Mouse (Mus musculus) hindbrain, embryonic 12.5 days (tissue): ENCODE results near the gene Atad2b. TPM values are rescaled to one million over a fixed set of nuclear protein-coding genes. Genes with fewer than 3 reads are reported as not detected.

Source experiments
- ATAC-seq: fragments of 200-750 bp; cut with Nextera tagmentation; 2 replicates; pipeline ENCODE4 v1.8.0; 2017; ENCODE audit warnings: moderate TSS enrichment; ENCODE audit not compliant: low FRiP score
- H3K27ac ChIP-seq: fragments of 300-500 bp; sonication (generic); 2 replicates; pipeline ENCODE4 v1.5.1; 2016; ENCODE audit warnings: mild to moderate bottlenecking
- H3K27me3 ChIP-seq: fragments of 300-500 bp; sonication (generic); 2 replicates; pipeline ENCODE4 v1.6.1; 2016; ENCODE audit warnings: mild to moderate bottlenecking
- H3K36me3 ChIP-seq: fragments of 300-500 bp; sonication (generic); 2 replicates; pipeline ENCODE4 v1.6.1; 2016; ENCODE audit warnings: mild to moderate bottlenecking
- H3K4me1 ChIP-seq: fragments of 300-500 bp; sonication (generic); 2 replicates; pipeline ENCODE4 v1.6.1; 2016
- H3K4me2 ChIP-seq: fragments of 300-500 bp; sonication (generic); replicated peaks from 2 replicates; pipeline ENCODE4 v1.6.1; 2016; ENCODE audit warnings: mild to moderate bottlenecking
- H3K4me3 ChIP-seq: fragments of 300-500 bp; sonication (generic); 2 replicates; pipeline ENCODE4 v1.5.1; 2016; ENCODE audit warnings: mild to moderate bottlenecking
- H3K9ac ChIP-seq: fragments of 300-500 bp; sonication (generic); 2 replicates; pipeline ENCODE4 v1.6.1; 2016; ENCODE audit warnings: mild to moderate bottlenecking, moderate library complexity
- H3K9me3 ChIP-seq: fragments of 300-500 bp; sonication (generic); replicated peaks from 2 replicates; pipeline ENCODE4 v1.6.1; 2016; ENCODE audit warnings: mild to moderate bottlenecking
- WGBS: fragments of 180-500 bp; shearing (Covaris S2); methylation state at CpG from one replicate; pipeline ENCODE4 v1.1.7; 2016; 5-methylcytosine and 5-hydroxymethylcytosine counted together
- polyA plus RNA-seq: library from polyadenylated mRNA; unstranded; fragments of >200 nt; fragmentation: Nextera tagmentation; extraction: Ambion mirVana; gene quantifications from 2 replicates; pipeline ENCODE4 v1.2.1, GENCODE M21; 2016

Gene Atad2b
- polyA plus RNA-seq, result 25.8 and 28.2 TPM in 2 replicates

DNA sequence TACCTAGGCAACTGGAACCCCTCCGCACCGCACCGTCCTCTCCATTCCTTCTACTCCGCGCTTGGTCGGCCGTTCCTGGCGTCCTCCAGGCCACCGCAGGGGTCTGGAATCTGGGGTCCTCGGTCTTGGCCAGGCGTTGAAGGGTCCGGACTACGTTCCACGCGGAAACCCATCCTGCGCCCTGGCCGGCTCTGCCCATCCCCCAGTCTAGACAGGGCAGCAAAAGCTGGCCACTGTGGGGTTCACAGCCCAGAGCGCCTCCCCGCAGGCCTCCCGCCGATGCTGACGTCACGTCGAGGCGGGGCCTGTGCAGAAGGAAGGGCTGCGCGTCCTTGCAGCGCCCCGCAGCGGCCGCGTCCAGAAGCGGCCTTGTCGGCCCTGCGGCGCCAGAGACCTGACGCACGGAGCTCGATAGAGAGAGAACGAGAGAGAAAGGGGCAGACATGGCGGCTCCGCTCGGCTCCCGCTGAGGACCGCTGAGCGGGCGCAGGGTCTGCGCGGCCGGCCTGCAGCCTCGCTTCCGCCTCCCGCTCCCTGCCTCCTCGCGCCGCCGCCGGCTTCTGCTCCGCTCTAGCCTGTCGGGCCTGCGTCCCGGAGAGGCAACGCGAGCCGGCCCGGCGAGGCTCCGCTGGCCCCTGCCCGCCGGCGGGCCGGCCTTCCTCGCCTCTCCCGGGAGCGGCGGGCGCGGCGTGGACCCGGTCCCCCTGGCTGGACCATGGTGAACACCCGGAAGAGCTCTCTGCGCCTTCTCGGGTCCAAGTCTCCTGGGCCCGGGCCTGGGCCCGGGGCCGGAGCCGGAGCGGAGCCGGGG, at the start of gene Atad2b:
TSS of gene Atad2b (plus strand) at position 360 of the 811 bp plus-strand sequence.
- no peaks in the 10 kb centered on the region for H3K9me3 ChIP-seq
- peak within 1 kb of the TSS; percentile 63 for H3K4me2 ChIP-seq
- ATAC-seq, result peak; percentile 97
- peak within 1 kb of the TSS; percentile 81 for H3K4me3 ChIP-seq
- WGBS, result under 1% methylated on average over 80 of the region's 89 CpGs
- peaks cover 9% of the 10 kb centered on the region for H3K4me1 ChIP-seq
- H3K27ac ChIP-seq, result peak within 1 kb of the TSS; percentile 100
- no peaks in the 10 kb centered on the region for H3K36me3 ChIP-seq
- H3K9ac ChIP-seq, result peak within 1 kb of the TSS; percentile 99
- no peaks in the 10 kb centered on the region for H3K27me3 ChIP-seq

DNA sequence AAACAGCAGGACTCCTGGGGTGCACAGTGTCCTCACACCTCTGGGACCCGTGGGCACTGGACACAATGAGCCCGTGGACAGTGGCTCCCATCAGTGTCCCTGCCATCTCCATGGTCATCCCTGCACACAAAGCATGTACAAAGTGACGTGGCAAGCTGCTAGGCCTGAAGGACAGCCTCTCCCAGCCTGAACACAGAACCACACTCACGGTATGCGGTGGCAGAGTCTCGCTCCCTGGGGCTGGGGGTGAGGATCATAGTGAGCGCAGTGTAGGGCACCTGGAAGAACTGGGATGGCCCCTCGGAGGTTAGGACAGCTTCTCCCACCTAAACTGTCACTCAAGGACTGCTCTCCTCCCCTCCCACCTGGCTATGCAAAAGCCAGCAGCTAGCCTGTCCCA, 48.2 kb upstream of the Atad2b start:
- 79% methylated on average over 8 of the region's 8 CpGs for WGBS
- no peaks in the 10 kb centered on the region for H3K9me3 ChIP-seq

DNA sequence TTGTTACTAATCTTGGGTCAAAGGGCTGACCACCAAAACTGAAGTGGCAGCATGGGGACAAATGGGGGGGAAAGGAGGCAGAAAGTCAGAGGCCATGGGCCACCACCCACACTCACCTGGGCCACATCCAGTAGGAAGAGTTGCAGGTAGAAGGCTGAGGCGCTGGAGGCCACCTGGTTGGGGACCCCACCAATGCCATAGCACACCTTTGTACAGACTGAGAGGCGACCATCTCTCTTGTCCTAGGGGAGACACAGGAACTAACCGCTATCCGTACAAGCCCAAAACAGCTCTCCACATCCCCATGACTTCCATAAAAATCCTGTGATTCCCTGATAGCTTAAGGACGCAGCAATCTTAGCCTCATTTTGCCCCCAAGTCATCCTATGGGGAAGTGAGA, 45.9 kb upstream of the Atad2b start:
- no peak overlapping the region for H3K9ac ChIP-seq
- H3K4me2 ChIP-seq, result no peak overlapping the region
- no peaks in the 10 kb centered on the region for H3K9me3 ChIP-seq
- no peaks in the 10 kb centered on the region for H3K36me3 ChIP-seq
- H3K27ac ChIP-seq, result no peak overlapping the region
- no peaks in the 10 kb centered on the region for H3K27me3 ChIP-seq
- no peak overlapping the region for H3K4me3 ChIP-seq
- 88% methylated on average over 5 of the region's 5 CpGs for whole genome bisulfite sequencing
- H3K4me1 ChIP-seq, result peaks cover 5% of the 10 kb centered on the region
- no peak for ATAC-seq

More for the DNA sequence above, 48.2 kb upstream of the Atad2b start:
- Histone ChIP-seq H3K36me3 (no peaks in the 10 kb centered on the region), H3K4me1 (peaks cover 8% of the 10 kb centered on the region), H3K27ac (no peak overlapping the region), H3K9ac (no peak overlapping the region), H3K27me3 (no peaks in the 10 kb centered on the region), H3K4me2 (no peak overlapping the region), H3K4me3 (no peak overlapping the region)
- no peak for ATAC-seq

DNA sequence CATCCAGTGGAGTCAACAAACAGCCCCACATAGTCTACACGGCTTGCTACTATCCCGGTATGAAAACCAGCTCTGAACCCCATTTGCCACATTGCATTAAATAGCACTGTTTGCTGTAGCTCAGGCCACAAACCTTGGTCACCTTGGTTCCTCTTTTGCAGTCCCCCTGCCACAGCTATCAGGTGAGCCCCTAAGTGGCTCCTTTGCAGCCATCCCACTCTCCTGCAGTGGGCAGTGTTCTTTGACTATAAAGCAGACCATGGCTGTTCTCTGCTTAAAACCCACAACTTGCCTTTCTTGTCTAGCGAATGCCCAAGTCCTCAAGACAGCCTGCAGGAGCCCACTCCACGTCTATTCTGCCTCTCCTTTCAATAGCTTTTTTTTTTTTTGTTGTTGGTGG, 44.9 kb upstream of the Atad2b start:
- no peak for ATAC-seq
- Histone ChIP-seq H3K4me2 (no peak overlapping the region), H3K4me1 (peaks cover 5% of the 10 kb centered on the region), H3K27me3 (no peaks in the 10 kb centered on the region), H3K4me3 (no peak overlapping the region), H3K9me3 (no peaks in the 10 kb centered on the region), H3K9ac (no peak overlapping the region), H3K36me3 (no peaks in the 10 kb centered on the region), H3K27ac (no peak overlapping the region)
- 62% methylated on average over 4 of the region's 4 CpGs for WGBS

DNA sequence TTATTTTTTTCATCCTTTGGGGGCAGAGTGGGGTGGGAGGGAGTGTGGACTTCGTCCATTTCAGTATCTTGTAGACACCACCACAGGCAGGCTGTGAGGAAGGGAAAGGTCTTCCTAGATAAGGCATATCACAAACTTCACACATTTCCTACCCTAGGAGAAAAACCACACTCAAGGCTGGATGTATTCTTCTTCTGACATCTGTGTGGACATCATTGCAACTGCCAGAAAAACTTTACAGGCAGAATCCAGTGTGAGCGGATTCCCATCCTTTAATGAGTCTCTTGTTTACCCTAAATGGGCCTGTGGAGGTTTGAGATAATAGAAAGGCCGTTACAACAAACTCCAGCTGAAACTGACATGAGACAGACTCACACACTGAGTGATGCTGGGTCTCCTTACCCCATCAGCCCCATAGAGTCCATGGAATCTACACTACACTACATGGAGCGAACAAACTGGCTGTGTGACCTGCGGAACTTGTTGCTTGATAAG, 44.1 kb upstream of the Atad2b start:
- 84% methylated on average over 5 of the region's 5 CpGs for WGBS
- Histone ChIP-seq H3K36me3 (no peaks in the 10 kb centered on the region), H3K4me2 (no peak overlapping the region), H3K27me3 (no peaks in the 10 kb centered on the region), H3K9me3 (no peaks in the 10 kb centered on the region), H3K4me3 (no peak overlapping the region), H3K9ac (no peak overlapping the region), H3K4me1 (peaks cover 5% of the 10 kb centered on the region), H3K27ac (no peak overlapping the region)
- ATAC-seq, result no peak

DNA sequence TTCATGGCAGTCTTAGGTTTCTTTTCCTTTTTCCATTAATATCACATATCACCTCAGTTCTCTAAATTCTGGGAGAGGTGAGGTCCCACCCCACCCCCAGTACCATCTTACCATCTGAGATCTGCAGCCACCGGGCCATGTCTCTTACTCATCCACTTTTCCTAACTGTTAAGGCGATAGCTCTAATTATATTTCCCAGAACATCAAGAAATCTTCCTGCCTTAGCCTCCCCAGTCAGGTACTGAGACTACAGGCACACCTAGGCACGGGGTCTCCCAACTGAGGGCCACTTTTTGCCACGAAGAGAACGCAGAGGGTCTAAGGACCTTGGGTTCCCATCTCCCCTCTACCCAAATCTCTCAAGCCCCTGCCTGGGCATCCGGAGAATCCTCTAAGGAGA, 43.6 kb upstream of the Atad2b start:
- H3K4me1 ChIP-seq, result peaks cover 5% of the 10 kb centered on the region
- no peak overlapping the region for H3K27ac ChIP-seq
- ATAC-seq, result peak; percentile 41; the same call in 1 of the 2 replicates
- no peaks in the 10 kb centered on the region for H3K36me3 ChIP-seq
- WGBS, result 74% methylated on average over 6 of the region's 6 CpGs
- peak overlapping the region; percentile 32 for H3K4me3 ChIP-seq
- H3K4me2 ChIP-seq, result peak overlapping the region; percentile 58
- no peaks in the 10 kb centered on the region for H3K27me3 ChIP-seq
- H3K9me3 ChIP-seq, result no peaks in the 10 kb centered on the region
- peak overlapping the region; percentile 28; the same call in 1 of the 2 replicates for H3K9ac ChIP-seq

DNA sequence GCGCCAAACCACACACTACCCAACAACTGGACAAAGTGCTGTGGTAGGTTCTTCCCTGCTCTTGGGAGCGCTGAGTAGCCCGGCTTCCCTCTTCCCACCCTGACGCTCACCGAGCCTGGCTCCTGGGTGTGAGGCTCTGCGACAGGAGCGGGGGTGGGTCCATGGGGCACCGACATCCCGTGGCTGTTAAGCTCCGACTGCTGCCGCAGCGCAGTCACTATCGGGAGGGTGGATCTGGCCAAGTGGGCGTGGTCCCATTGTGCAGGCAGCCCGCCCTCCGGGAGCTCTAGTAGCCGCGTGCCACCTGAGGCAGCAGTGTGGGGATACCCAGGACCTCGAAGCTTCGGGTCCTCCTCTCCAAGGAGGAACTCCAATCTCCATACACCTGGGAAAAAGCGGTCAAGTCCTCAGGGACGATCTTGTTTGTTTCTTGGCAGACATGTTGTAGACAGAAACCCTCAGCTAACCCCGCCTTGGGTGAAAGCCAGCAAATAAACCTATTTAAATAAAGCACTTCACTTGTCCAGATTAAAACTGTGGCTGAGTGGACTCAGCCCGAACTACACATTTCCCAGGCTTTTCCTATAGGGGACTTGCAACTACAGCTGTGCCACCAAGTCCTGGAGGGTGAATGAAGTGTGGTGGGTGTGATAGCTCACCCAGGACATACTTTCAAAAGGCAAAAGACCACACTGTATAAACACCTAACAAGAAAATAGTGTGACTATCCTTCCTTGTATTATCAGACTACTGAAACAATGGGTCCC, 42.8 kb upstream of the Atad2b start, which contains the start of gene Mfsd2b:
TSS of gene Mfsd2b (minus strand) at position 199 of the 767 bp plus-strand sequence.
- Histone ChIP-seq H3K27ac (no peak within 1 kb of the TSS), H3K36me3 (peaks cover 5% of the 10 kb centered on the region), H3K4me3 (peak within 1 kb of the TSS; percentile 32), H3K27me3 (no peaks in the 10 kb centered on the region), H3K9me3 (no peaks in the 10 kb centered on the region), H3K4me1 (peaks cover 5% of the 10 kb centered on the region), H3K4me2 (peak within 1 kb of the TSS; percentile 58), H3K9ac (peak within 1 kb of the TSS; percentile 28; the same call in 1 of the 2 replicates)
- peak; percentile 83 for ATAC-seq
- 5% methylated on average over 24 of the region's 24 CpGs for WGBS

DNA sequence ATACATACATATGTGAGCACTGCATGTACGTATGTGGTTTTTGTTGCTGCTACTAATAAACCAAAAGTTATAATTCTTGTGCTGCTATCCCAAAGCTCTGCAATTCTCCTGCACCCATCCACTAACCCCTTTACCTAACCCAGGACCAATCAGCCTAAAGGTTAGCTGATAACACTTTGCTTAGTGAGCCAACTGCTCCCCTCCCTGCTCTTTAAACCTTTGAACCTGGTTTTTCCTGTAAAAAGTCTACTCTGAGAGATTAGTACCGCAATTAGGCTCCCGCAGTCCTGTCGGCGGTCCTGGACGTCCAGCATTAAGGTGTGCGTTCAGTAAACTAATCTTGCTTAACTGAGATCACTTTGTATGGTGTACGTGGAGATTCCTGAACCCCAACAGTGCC, 41.5 kb upstream of the Atad2b start:
- H3K27me3 ChIP-seq, result no peaks in the 10 kb centered on the region
- no peaks in the 10 kb centered on the region for H3K9me3 ChIP-seq
- no peak for ATAC-seq
- peaks cover 5% of the 10 kb centered on the region for H3K4me1 ChIP-seq
- no peak overlapping the region for H3K4me3 ChIP-seq
- WGBS, result 86% methylated on average over 8 of the region's 8 CpGs
- no peak overlapping the region for H3K27ac ChIP-seq
- no peak overlapping the region for H3K4me2 ChIP-seq
- peaks cover 9% of the 10 kb centered on the region for H3K36me3 ChIP-seq
- no peak overlapping the region for H3K9ac ChIP-seq

DNA sequence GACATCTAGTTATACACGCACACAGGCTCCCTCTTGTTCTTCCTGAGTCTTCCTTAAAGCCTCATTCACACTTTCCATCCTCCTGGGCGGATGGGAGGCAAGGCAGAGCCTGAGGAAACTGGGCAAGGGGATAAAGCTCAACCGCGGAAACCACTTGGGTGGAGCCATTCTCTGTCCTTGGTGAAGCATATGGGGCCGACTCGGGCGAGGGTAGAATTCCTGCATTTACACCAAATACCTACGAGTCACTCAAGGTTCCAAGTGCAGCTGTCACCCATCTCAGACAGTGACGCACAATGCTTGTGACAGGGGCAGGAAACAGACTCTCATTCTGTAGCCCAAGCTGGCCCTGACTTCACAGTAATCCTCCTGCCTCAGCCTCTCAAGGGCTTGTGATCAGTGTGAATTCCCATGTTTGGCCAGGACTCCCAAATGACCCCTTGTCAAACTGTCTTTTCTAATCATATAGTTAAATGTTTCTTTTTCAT, 38.8 kb upstream of the Atad2b start:
- Histone ChIP-seq H3K9me3 (no peaks in the 10 kb centered on the region), H3K4me2 (no peak overlapping the region), H3K27ac (no peak overlapping the region), H3K4me3 (no peak overlapping the region), H3K4me1 (peaks cover 5% of the 10 kb centered on the region), H3K27me3 (no peaks in the 10 kb centered on the region), H3K36me3 (peaks cover 23% of the 10 kb centered on the region), H3K9ac (no peak overlapping the region)
- ATAC-seq, result no peak
- 80% methylated on average over 9 of the region's 9 CpGs for WGBS

DNA sequence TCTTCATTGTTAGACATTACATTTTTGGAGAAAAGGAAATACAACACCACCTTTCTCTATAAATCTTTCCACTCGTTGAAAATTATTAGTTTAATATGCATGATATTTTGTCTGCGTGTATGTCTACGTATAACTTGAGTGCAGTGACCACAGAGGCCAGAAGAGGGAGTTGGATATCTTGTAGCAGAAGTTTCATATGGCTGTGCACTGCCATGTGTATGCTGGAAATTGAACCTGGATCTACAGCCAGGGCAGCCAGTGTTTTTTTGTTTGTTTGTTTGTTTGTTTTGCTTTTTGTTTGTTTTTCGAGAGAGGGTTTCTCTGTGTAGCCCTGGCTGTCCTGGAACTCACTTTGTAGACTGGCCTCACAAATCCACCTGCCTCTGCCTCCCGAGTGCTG, 38.1 kb upstream of the Atad2b start:
- H3K9me3 ChIP-seq, result no peaks in the 10 kb centered on the region

DNA sequence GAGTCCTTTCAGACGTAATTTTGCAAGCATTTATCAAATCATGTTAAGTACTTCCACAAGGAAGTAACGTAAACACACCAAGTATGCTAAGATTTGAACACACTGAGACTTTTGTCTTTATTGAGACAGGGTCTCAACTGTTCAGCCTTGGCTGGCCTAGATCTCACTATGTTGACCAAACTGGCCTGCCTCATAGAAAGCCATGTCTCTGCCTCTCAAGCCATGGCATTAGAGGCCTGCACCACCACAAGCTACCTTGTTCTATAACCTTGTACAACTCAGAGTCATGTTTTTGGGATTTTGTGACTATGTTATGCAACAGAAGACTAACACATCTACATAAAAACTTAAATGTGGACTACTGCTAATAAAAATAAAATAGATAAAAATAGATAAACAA, 35.1 kb upstream of the Atad2b start:
- H3K9me3 ChIP-seq, result no peaks in the 10 kb centered on the region
- H3K4me1 ChIP-seq, result no peaks in the 10 kb centered on the region
- no peak overlapping the region for H3K27ac ChIP-seq
- H3K27me3 ChIP-seq, result no peaks in the 10 kb centered on the region
- peaks cover 23% of the 10 kb centered on the region for H3K36me3 ChIP-seq
- H3K4me3 ChIP-seq, result no peak overlapping the region
- ATAC-seq, result no peak
- no peak overlapping the region for H3K4me2 ChIP-seq
- WGBS, result 85% methylated on average over 2 of the region's 2 CpGs
- H3K9ac ChIP-seq, result no peak overlapping the region

More for the DNA sequence above, 38.1 kb upstream of the Atad2b start:
- ATAC-seq, result no peak
- Histone ChIP-seq H3K36me3 (peaks cover 23% of the 10 kb centered on the region), H3K4me1 (peaks cover 5% of the 10 kb centered on the region), H3K27me3 (no peaks in the 10 kb centered on the region), H3K27ac (no peak overlapping the region), H3K4me2 (no peak overlapping the region), H3K9ac (no peak overlapping the region), H3K4me3 (no peak overlapping the region)
- WGBS, result 99% methylated on average over 5 of the region's 5 CpGs

DNA sequence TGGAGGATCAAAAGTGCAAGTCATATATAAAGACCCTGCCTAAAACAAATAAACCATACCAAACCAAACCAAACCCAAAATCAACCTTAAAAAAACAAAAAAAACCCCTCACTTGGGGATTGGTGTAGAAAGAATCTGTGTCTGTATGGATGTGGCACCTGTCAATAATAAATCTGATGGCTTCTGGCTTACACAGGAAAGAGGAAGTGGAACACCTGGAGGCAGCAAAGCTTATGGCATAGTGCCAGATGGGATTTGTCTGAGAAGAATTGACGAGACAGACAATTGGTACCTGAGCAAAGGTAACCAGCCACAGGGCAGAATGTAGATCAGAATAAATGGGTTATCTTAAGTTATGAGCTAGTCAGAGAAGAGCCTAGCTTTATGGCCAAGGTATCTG, 32.1 kb upstream of the Atad2b start:
- no peaks in the 10 kb centered on the region for H3K9me3 ChIP-seq
- WGBS, result 93% methylated on average over 1 of the region's 1 CpGs
- no peaks in the 10 kb centered on the region for H3K4me1 ChIP-seq
- H3K36me3 ChIP-seq, result peaks cover 14% of the 10 kb centered on the region
- H3K4me2 ChIP-seq, result no peak overlapping the region
- H3K4me3 ChIP-seq, result no peak overlapping the region
- no peak overlapping the region for H3K27ac ChIP-seq
- no peak overlapping the region for H3K9ac ChIP-seq
- no peaks in the 10 kb centered on the region for H3K27me3 ChIP-seq
- no peak for ATAC-seq
